Mouse (Mus musculus): ENCODE data around the gene Zfp385b.

DNA sequence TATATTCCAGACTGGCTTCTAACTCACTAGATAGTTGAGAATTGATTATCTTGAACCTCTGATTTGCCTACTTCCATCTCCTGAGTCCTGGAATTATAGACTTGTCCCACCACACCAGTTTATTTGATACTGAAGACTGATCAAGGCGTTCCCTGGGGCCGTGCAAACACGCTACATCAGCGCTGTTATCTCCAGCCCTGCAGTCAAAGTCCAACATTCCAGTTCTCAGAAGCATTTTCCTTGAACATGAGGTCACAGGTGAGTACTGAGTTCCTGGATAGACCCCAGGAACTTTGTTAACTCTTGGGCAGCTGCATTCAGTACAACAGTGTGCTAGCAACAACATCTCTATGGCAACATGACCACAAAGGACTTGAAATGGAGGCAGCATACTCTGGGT, 297.2 kb downstream of the Zfp385b start:
- no peak for TF ChIP-seq EP300 (IDR thresholded peaks at IDR 0.05; ENCODE audit: insufficient read depth, low read depth, low read length)
- no peak for TF ChIP-seq CTCF (IDR thresholded peaks at IDR 0.05)
- no peak for TF ChIP-seq POLR2A (IDR thresholded peaks at IDR 0.05; ENCODE audit: insufficient read depth, low read depth, low read length)
